Mouse (Mus musculus) kidney, adult 8-10 months (tissue): ENCODE measurements around the gene Dnajb12.

Source experiments
- DNase-seq, 2 experiments: peaks; one replicate each; pipeline ENCODE4 v3.0.0; 2022

Dnajb12 gene

DNA sequence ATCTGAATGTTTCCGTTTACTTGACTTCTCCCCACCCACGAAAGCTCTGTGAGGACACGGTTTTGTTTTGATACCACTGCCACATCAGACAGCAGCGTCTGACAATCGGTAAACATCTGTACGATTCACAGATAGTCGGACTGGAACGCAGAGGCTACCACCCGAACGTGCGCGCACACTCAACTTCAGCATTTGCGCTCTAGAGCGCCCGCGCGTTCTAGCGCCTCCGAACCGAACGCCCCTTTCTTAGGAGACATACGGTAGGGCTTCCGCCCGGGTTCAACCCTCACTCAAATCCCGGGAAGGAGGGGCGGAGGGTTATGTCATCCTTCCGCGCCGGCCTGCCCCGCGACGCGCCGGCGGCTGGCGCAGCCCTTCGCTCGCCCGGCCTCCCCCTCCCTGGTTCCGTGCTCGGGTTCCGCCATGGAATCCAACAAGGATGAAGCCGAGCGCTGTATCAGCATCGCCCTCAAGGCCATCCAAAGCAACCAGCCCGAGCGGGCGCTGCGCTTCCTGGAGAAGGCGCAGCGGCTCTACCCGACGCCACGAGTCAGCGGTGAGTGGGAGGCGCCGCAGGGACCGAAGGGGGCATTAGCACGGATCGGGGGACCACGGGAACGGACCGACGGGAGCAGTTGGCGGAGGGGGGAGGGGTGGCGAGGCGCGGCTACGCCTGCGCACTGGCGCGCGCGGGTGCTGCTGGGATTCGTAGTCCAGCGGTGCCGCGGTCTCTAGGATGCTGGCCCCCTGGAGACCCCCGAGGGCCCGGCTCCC lies at the start of gene Dnajb12:
Gene Dnajb12, plus strand, starts transcription at position 302 of the 774 bp plus-strand sequence.
- peak; percentile 93 to 94 for DNase-seq

DNA sequence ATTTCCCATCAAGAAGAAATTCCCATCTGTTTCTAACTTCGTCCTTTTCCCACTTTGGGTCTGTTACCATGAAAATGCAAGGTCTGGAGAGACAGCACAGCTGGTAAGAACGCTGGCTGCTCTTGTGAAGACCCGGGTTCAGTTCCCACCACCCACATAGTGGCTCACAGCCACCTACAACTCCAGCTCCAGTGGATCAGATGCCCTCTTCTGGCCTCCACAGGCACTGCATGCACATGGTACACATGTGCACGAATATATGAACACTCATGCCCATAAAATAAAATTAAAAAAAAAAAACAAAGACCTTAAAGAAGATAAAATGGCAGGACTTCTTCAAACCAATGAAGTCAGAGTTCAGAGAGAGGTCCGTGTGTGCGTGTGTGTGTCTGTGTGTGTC lies 49.5 kb upstream of the Dnajb12 start:
- DNase-seq: no peak

GRCm38 (mm10) chr10:59831950-59832349 lies 47.4 kb upstream of the Dnajb12 start:
- no peak for DNase-seq

DNA sequence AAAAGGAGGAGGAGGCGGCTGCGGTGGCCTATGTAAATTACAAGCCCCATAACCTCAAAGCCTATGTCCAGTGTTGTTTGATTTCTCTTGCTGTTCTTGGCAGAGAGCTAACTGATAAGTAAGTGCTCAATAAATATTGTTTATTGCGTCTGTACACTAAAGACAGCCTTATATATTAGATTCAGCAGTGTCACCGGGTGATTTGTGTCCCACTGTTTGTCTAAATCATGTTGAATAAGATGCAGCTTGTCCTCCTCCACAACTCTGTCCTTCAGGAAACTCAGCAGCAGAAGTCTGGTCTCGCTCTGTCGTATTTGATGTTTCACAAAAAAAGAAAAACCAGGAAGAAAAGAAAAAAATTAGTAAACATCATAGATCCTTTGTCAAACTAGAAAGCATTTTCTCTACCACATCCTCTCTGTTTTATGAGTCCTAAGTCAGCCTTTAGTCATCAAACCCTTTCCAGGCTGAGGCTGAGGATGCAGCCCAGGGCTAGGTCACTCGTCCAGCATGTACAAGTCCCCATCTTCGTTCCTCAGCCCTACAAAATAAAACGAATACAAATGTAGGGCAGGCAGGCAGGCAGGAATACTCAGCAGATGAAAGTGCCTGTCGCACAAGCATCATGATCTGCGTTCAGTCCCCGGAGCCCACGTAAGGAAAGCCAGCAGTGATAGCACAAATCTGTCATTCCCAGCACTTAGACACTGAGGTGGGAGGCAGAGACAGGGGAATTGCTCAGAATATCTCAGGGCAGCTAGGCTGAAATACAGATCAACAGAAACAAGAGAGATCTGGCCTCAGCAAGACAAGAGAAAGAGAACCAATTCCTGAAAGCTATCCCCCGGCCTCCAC lies 43.8 kb upstream of the Dnajb12 start:
- DNase-seq: no peak

DNA sequence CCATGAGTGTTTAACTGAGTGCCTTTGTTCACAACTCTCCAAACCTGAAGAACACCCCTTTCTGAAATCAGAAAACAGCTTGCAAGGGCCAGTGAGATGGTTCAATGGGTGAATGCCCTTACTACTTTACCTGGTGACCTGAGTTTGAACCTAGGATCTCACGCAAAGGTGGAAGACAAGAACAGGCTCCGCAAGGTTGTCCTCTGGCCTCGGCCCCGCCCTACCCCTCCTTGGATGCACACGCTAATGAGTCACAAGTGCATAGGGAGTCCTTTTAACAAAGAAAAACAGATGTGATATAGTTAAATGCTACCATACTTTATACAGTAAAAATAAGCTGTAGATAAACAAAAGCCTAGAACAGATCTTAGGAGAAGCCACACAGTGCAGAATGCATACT lies 41.9 kb upstream of the Dnajb12 start:
- DNase-seq: no peak

DNA sequence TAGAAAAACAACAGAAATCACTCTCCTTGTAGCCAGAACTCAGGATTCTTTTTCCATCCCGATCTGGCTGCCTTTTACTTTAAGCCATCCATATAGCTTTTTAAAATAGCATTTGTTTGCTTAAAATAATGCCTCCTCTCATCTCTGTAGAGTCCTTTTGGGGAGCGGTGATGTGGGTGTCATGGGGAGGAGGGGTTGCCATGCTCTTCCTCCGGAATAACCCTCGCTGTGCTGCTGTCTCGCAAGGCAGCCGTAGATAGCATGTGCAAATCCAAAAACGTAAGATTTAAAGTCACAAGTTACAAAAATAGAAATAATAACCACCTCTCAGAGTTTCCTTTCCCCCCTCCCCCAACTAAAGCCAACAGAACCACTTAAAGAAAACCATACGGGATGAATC lies 37.9 kb upstream of the Dnajb12 start:
- DNase-seq: no peak

DNA sequence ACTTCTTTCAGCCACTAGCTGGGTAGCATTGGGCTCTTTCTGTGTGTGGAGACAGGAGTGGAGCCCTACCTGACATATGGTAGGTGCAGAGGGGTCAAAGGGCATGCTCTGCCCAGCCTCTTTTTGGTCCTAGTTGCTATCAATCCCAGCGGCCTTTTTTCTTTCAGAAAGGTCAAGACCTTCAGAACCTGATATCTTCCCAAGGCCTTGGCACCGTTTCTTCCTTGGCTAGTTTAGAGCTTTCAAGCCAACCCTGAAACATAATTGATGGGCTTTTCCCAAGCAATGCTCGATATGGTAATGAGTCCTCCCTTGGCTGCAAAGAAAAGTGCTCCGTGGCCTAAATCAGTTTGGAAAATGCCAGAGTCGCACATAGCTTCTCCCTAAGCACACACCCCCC lies 36.2 kb upstream of the Dnajb12 start:
- DNase-seq: no peak

- DNase-seq: no peak
Observed at GRCm38 (mm10) chr10:59844686-59845085, 34.7 kb upstream of the Dnajb12 start.

- no peak for DNase-seq
Observed at GRCm38 (mm10) chr10:59846416-59846815, 32.9 kb upstream of the Dnajb12 start.

GRCm38 (mm10) chr10:59848079-59848877 lies 31.1 kb upstream of the Dnajb12 start:
- no peak for DNase-seq

GRCm38 (mm10) chr10:59848953-59849352 lies 30.4 kb upstream of the Dnajb12 start:
- DNase-seq: peak; percentile 15 to 19

- DNase-seq: peak; percentile 64 to 79
Observed at GRCm38 (mm10) chr10:59849371-59849770, 30.0 kb upstream of the Dnajb12 start.

DNA sequence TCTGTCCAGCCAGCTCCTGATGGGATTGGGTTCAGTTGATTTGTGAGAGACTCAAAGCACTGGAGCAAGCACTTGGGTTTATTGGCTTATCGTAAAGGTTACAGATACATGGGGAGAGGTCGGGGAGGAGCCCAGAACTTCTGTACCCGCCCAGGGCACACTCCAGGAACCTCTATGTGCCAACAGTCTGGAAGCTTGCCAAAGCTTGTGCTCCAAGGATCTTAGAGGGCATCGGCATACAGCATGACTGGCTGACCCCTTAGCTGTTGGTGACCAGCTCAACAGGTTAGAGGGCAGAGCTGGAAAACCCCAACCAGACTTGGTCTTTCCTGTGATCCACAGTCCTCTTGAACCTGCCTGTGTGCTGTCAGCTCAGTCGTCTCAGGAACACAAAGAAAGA lies 22.2 kb upstream of the Dnajb12 start:
- peak; percentile 33 to 56 for DNase-seq

DNA sequence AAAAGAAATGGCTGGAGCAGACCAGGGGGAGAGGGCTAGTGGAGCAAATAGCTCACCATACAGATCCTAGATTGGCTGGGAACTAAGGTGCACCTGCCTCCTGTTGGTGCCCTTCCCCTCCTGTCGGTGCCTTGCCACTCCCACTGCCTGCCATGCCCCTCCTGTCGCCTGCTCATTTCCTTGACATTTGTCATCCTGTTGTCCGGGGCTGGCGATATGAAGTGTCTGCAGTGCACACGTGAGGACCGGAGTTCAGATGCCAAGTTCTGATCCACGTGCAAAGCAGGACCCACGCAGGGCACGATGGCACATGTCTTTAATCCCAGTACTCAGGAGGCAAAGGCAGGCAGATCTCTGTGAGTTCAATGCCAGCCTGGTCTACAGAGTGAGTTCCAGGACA lies 18.7 kb upstream of the Dnajb12 start:
- no peak for DNase-seq

DNA sequence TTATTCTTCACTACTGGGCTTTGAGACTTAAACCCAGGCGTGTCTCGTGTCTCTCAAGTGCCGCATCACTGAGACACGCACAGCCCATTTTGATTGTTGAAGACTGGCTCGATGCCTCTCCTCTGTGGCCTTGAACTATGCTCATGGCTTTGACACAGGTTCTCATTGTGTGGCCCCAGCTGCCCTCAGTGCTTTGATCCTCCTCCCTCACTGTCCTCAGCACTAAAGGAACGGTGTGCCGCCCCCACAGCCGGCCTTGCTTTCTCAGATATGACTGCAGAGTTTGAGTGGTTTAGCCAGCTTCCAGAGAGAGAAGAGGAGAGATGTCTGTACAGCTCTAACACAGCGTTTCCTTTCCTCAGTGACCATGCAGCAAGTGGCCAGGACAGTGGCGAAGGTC lies 18.2 kb upstream of the Dnajb12 start:
- no peak for DNase-seq

DNA sequence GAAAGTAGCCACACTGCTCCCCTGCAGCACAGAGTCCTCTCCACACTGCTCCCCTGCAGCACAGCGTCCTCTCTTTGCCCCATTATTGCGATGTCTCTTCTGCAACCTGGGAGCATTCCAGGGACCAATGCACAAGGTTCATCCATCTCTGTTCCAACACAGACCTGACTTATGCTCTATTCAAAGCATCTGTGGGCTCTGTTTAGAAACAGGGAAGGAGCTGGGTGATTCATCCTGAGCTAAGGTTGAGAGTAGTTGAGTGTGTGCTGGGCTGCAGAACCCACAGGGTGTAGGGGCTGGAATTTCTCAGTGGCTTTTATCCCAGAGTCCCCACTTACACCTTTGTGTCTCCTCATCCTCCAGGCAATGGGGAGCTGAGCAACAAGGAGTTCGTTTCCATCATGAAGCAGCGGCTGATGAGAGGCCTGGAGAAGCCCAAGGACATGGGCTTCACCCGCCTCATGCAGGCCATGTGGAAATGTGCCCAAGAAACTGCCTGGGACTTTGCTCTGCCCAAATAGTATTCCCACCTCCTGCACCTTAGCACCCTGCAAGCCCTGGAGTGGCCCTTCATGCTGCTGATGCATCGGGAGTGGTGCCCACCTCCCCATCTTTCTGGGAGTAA lies 16.4 kb upstream of the Dnajb12 start:
- DNase-seq: no peak

DNA sequence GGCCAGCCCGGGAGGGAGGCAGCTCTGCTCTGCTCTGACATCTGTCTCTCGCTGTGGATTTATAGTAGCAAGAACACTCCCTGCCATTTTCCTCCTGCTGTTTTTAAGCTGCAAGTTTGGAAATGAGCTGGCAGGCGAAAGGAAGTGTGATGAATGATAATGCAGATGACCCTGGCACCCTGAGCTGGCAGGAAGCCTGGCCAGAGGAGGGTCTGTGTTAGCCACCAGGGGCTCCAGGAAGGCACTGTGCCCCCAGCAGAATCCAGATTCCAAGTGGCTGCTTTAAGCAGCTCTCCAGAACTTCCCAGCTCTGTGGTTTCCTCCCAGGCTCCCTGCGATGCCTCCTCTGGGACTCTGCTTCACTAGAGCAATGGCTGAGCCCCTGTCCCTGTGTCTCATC lies 15.7 kb upstream of the Dnajb12 start:
- no peak for DNase-seq

DNA sequence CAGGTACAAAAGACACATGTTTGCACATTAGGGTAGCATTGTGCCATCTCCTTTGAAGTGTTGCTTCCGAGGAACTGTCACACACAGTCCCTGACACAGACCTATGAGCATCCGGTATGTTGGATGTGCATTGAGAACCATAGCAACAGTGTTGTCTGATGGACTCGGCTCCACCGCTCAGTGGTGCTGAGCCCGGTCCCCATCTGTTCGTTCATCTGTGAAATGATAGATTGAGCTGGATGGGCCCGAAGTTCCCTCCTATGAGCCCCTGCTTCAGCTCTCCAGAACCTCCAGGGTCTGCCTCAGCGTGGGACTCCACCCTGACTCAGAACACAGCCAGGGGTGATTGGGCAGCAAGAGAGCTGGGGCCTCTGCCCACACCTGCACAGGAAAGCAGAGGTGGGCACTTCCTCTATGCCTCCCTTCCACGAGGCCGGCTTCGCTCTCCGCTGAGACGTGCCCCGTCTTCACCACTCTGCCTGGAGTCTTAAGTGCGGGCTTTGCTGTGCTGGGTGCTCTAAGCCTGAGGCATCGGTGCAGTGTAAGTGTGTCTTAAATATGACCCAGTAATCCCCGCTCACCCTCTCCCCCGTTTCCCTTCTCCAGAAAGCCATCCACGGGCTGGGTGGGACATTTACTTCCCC lies 15.0 kb upstream of the Dnajb12 start:
- no peak for DNase-seq

DNA sequence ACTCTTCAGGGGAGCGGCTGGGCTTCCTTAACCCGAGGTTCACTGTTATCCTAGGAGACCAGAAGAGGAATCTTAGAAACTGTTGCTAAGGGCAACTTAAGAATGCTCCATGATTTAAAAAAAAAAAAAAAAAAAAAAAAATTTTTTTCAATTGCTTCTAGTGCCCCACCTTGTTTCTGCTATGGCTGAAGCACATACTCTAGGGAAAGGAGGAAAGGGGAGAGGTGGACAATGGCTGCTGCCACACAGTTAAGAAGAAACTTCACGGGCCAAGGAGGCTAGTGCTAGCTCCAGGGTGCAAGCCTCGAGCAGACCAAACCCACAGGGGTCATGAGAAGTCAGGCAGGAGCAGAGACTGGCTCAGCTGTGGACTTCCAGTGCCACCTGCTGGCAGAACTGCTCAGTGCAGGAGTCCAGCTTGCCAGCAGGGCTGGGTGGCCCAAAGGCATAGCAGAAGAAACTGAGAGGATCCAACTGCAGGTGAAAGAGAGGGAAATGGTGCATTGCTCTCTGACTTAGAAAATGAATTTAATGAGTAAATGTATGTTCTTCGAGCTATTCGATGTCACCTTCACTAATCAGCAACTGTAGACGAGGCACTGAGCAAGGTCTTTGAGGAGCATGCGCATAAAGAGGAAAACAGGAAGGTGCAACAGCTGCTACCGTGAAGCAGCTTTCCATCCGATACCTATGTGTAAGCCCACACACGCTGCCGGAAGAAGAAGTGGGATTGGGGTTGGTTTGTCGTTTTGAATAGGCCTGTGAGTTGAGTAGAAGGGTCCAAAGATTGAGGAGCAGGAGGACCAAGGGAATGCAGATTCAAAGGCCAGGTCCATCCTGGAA lies 14.3 kb upstream of the Dnajb12 start:
- peak; percentile 68 to 88 for DNase-seq

DNA sequence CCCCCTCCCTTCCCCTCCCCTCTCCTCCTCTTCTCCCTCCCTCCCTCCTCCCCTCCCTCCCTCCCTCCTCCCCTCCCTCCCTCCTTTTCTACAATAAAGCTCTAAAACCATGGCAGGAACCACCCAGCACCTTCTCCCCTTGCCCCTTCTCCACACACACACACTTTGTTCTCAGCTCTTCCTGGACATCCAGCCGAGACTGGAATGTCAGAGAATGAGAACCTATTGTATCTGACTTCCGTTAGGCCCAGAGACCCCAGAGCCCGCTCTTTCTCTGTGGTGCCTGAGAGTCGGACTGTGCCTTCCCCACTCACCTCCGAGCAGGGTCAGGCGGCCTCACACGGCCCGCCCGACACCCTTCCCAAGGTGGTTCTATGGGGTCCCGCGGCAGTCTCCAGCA lies 11.1 kb upstream of the Dnajb12 start:
- no peak for DNase-seq

DNA sequence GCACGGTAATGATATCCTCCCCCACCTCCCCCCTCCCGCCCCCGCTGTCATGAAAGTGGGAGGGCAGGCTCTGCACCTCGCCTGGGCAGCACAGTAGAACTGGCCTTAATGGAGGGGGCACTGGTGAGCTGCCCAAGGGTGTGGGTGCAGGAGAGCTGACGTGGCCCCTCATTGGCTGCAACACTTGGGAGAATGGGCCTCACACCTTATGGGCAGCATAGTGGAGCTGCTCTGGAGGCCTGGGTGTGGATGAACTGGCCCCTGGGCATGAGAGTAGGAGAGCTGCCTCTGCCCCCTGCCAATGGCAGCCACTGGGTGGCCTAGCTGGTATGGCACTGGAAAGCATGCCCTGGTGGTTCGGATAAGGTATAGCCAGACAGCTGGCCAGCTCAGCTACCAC lies 9.3 kb upstream of the Dnajb12 start:
- DNase-seq: no peak
